15 mouse cellular contexts compared by ENCODE assay signal in genomic region chr19:60871366-60871765, GRCm38 (mm10).
"Had no signal": no experiment of that assay in that cellular context is flagged by ENCODE, and none has a peak within 500 bp of the region (broad histone marks: within the 10 kb centered on the region; RNA-seq: fewer than 3 reads in every experiment).

No protein-coding gene starts in this region.

- H3K27ac ChIP-seq: kidney, embryonic 15.5 days; limb, embryonic 10.5 days; midbrain, embryonic 10.5 days; midbrain, embryonic 15.5 days; neural tube, embryonic 12.5 days; stomach, embryonic 15.5 days had no signal

- DNase-seq: kidney, adult 2 months; kidney, postnatal 14 days; lung, embryonic 14.5 days; lung, postnatal 10 days; lung, postnatal 4 days; retina, postnatal 1 day; right cerebral cortex, postnatal 14 days; thymus, adult 2 months; thymus, postnatal 25 days had no signal

- H3K36me3 ChIP-seq: midbrain, embryonic 15.5 days had no signal

- ATAC-seq: midbrain, embryonic 15.5 days had no signal

- H3K9me3 ChIP-seq: kidney, embryonic 15.5 days; limb, embryonic 10.5 days; midbrain, embryonic 10.5 days; midbrain, embryonic 15.5 days; neural tube, embryonic 12.5 days; stomach, embryonic 15.5 days had no signal

- H3K9ac ChIP-seq: kidney, embryonic 15.5 days; lung, embryonic 14.5 days; midbrain, embryonic 15.5 days; neural tube, embryonic 12.5 days; stomach, embryonic 15.5 days had no signal

- H3K4me2 ChIP-seq: kidney, embryonic 15.5 days; lung, embryonic 14.5 days; midbrain, embryonic 15.5 days; neural tube, embryonic 12.5 days; stomach, embryonic 15.5 days had no signal

- H3K4me3 ChIP-seq: kidney, embryonic 15.5 days; limb, embryonic 10.5 days; midbrain, embryonic 10.5 days; midbrain, embryonic 15.5 days; neural tube, embryonic 12.5 days; stomach, embryonic 15.5 days had no signal

- H3K27me3 ChIP-seq: kidney, embryonic 15.5 days; midbrain, embryonic 15.5 days; neural tube, embryonic 12.5 days; stomach, embryonic 15.5 days had no signal
